Mouse (Mus musculus) C2C12 (cell line): ENCODE data around the gene Sh2b3. TPM values are rescaled to one million over a fixed set of nuclear protein-coding genes. Genes with fewer than 3 reads are reported as not detected.

Source experiments
- H3K27me3 ChIP-seq: one replicate; pipeline ENCODE4 v1.6.1; 2011; ENCODE audit not compliant: control insufficient read depth, insufficient read depth, insufficient read length
- H3K36me3 ChIP-seq: one replicate; pipeline ENCODE4 v1.6.1; 2011; ENCODE audit not compliant: control insufficient read depth, insufficient read depth
- H3K4me3 ChIP-seq: one replicate; pipeline ENCODE4 v1.5.1; 2011; ENCODE audit warnings: mild to moderate bottlenecking, control low read depth; ENCODE audit not compliant: poor library complexity, insufficient read depth, severe bottlenecking
- H3K79me2 ChIP-seq: one replicate; pipeline ENCODE4 v1.6.1; 2011; ENCODE audit not compliant: control insufficient read depth, insufficient read depth
- H3K79me3 ChIP-seq: one replicate; pipeline ENCODE4 v1.6.1; 2011; ENCODE audit warnings: low read depth, control low read depth
- H3ac ChIP-seq: one replicate; pipeline ENCODE3; 2011; ENCODE audit warnings: low read depth; ENCODE audit not compliant: control insufficient read depth, insufficient read length
- CEBPB ChIP-seq: IDR thresholded peaks from one replicate; pipeline ENCODE4 v1.6.1; 2011; ENCODE audit warnings: low read depth, mild to moderate bottlenecking, control low read depth, moderate library complexity
- CTCF ChIP-seq: IDR thresholded peaks from one replicate; pipeline ENCODE4 v1.5.1; 2011; ENCODE audit not compliant: control insufficient read depth, insufficient read depth, insufficient read length
- FOSL1 ChIP-seq: IDR thresholded peaks from one replicate; pipeline ENCODE4 v1.8.0; 2011; ENCODE audit warnings: mild to moderate bottlenecking, low read length; ENCODE audit not compliant: poor library complexity, insufficient read depth, severe bottlenecking
- MAX ChIP-seq: IDR thresholded peaks from one replicate; pipeline ENCODE4 v1.6.1; 2011; ENCODE audit warnings: mild to moderate bottlenecking, control low read depth
- MYOD1 ChIP-seq: IDR thresholded peaks from one replicate; pipeline ENCODE4 v1.6.1; 2011; ENCODE audit warnings: low read depth; ENCODE audit not compliant: control insufficient read depth, insufficient read length
- MYOG ChIP-seq: IDR thresholded peaks from one replicate; pipeline ENCODE4 v1.6.1; 2011; ENCODE audit not compliant: control insufficient read depth, insufficient read length; ENCODE audit errors: extremely low read depth
- USF1 ChIP-seq: IDR thresholded peaks from one replicate; pipeline ENCODE4 v1.6.1; 2011; ENCODE audit warnings: low read depth, mild to moderate bottlenecking, control low read depth, moderate library complexity
- polyA plus RNA-seq: library from polyadenylated mRNA; unstranded; fragments of >200 nt; fragmentation: generic; extraction: Trizol; gene quantifications from one replicate; pipeline ENCODE4 v1.2.1, GENCODE M21; 2012; ENCODE audit warnings: missing spikeins

The Sh2b3 gene
- polyA plus RNA-seq, 1 experiment: 46.2 TPM

GRCm38 (mm10) chr5:121839128-121839473, 1.7 kb upstream of the Sh2b3 start:
- H3K27me3 ChIP-seq: no peaks in the 10 kb centered on the region
- H3K79me2 ChIP-seq: peaks cover 25% of the 10 kb centered on the region
- H3K79me3 ChIP-seq: peaks cover 19% of the 10 kb centered on the region
- peaks cover 3% of the 10 kb centered on the region for H3K36me3 ChIP-seq
- TF ChIP-seq MAX: no peak
- TF ChIP-seq CEBPB: no peak
- no peak for TF ChIP-seq CTCF
- no peak for TF ChIP-seq MYOD1
- TF ChIP-seq FOSL1: no peak
- TF ChIP-seq USF1: no peak
- TF ChIP-seq MYOG: no peak
- H3ac ChIP-seq: no peak overlapping the region
- no peak overlapping the region for H3K4me3 ChIP-seq

- H3ac ChIP-seq: no peak overlapping the region
- H3K27me3 ChIP-seq: no peaks in the 10 kb centered on the region
- no peak for TF ChIP-seq CEBPB
- TF ChIP-seq CTCF: no peak
- TF ChIP-seq MYOG: no peak
- TF ChIP-seq MYOD1: no peak
- no peak for TF ChIP-seq FOSL1
- no peak for TF ChIP-seq MAX
- no peak for TF ChIP-seq USF1
- peaks cover 21% of the 10 kb centered on the region for H3K79me3 ChIP-seq
- H3K36me3 ChIP-seq: peaks cover 3% of the 10 kb centered on the region
- peaks cover 31% of the 10 kb centered on the region for H3K79me2 ChIP-seq
- H3K4me3 ChIP-seq: no peak overlapping the region
Measured at GRCm38 (mm10) chr5:121838341-121839127, 1.1 kb upstream of the Sh2b3 start.

GRCm38 (mm10) chr5:121836692-121837415, 592 bp downstream of the Sh2b3 start:
- peak overlapping the region; percentile 71 for H3ac ChIP-seq

GRCm38 (mm10) chr5:121835949-121836691, 1.3 kb downstream of the Sh2b3 start:
- Histone ChIP-seq H3K79me3 (peaks cover 45% of the 10 kb centered on the region), H3K36me3 (peaks cover 14% of the 10 kb centered on the region), H3K4me3 (peak overlapping the region; percentile 79), H3K79me2 (peaks cover 55% of the 10 kb centered on the region), H3K27me3 (no peaks in the 10 kb centered on the region), H3ac (peak overlapping the region; percentile 71)
- TF ChIP-seq MAX (no peak), CTCF (no peak), CEBPB (no peak), MYOD1 (no peak), MYOG (no peak), USF1 (no peak), FOSL1 (no peak)

More at GRCm38 (mm10) chr5:121836692-121837415, 592 bp downstream of the Sh2b3 start:
- Histone ChIP-seq H3K27me3 (no peaks in the 10 kb centered on the region), H3K79me2 (peaks cover 48% of the 10 kb centered on the region), H3K4me3 (peak overlapping the region; percentile 79), H3K79me3 (peaks cover 38% of the 10 kb centered on the region), H3K36me3 (peaks cover 7% of the 10 kb centered on the region)
- no peak for TF ChIP-seq MYOG
- no peak for TF ChIP-seq MYOD1
- TF ChIP-seq FOSL1: no peak
- TF ChIP-seq MAX: no peak
- TF ChIP-seq CTCF: no peak
- no peak for TF ChIP-seq USF1
- TF ChIP-seq CEBPB: no peak

GRCm38 (mm10) chr5:121834991-121835747, 2.3 kb downstream of the Sh2b3 start:
- Histone ChIP-seq H3K36me3 (peaks cover 20% of the 10 kb centered on the region), H3ac (peak overlapping the region; percentile 71), H3K79me3 (peaks cover 54% of the 10 kb centered on the region), H3K4me3 (peak overlapping the region; percentile 79), H3K27me3 (no peaks in the 10 kb centered on the region), H3K79me2 (peaks cover 65% of the 10 kb centered on the region)
- TF ChIP-seq CTCF: no peak
